In the genomic region with DNA sequence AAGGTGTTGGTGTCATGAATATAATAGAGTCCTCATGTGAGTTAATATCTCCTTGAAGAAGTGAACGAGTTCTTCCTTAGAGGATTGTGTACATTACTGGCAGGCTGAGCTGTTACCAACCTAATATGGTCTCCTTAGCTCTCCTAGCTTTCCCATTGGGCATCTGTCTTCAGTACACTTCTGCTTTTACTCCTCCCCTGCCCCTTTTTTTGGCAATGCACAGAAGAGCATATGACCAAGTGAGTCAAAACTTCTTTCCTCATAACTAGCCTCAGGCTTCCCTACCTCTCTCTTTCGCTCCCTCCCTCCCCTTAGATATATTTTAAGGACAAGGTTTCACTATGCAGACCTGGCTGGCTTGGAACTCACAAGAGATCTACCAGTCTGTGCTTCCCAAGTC, we compare ENCODE assay signal across 27 mouse cellular contexts.
A peak's percentile ranks its signal among the peaks of the same experiment; 100 is the strongest.
DNase-seq lines count a peak whose midpoint lies in the region; ATAC-seq and TF ChIP-seq lines count a peak whose summit lies in the region.
"Had no signal": no experiment of that assay in that cellular context is flagged by ENCODE, and none has a peak within 500 bp of the region (broad histone marks: within the 10 kb centered on the region; RNA-seq: fewer than 3 reads in every experiment).

No protein-coding gene starts in this region.

- DNase-seq in 3T3-L1 (ENCODE audit: low read depth, low spot score) (peak; percentile 46), MEL (ENCODE audit: low read depth, low spot score) (peak; percentile 51)
- DNase-seq in fat pad, adult 2 months (ENCODE audit: extremely low read depth, low read depth, low spot score) = peak; percentile 21
- no peak for DNase-seq in stomach, postnatal 0 days (ENCODE audit: low spot score)
- no peak for DNase-seq in adrenal gland, adult 2 months
- DNase-seq: adrenal gland, adult 8-10 months; adrenal gland, postnatal 25 days; cerebellum, adult 18-20 months; cerebellum, adult 9-10 months; cerebellum, postnatal 14 days; gastrocnemius, postnatal 10 days; gastrocnemius, postnatal 36 days; heart, adult 2 months; heart, postnatal 14 days; heart, postnatal 4 days had no signal

- no peak for TF ChIP-seq RAD21 in MEL (IDR thresholded peaks at IDR 0.05; ENCODE audit: low read depth, low read length)

- no peaks in the 10 kb centered on the region for H3K79me2 ChIP-seq in MEL (ENCODE audit: control insufficient read depth, insufficient read depth, low read length, poor library complexity)

- H3K4me3 ChIP-seq in MEL (ENCODE audit: control insufficient read depth in 1 of 2, insufficient read depth in 1 of 2, low read depth in 2 of 2, low read length in 2 of 2) = no peak overlapping the region
- H3K4me3 ChIP-seq in stomach, postnatal 0 days (ENCODE audit: low read depth, low read length) = no peak overlapping the region
- H3K4me3 ChIP-seq: embryonic facial prominence, embryonic 12.5 days; embryonic facial prominence, embryonic 15.5 days; forebrain, embryonic 12.5 days; forebrain, embryonic 15.5 days; heart, adult 2 months; heart, embryonic 10.5 days; heart, embryonic 13.5 days had no signal

- H3K4me2 ChIP-seq in stomach, postnatal 0 days (replicated peaks; ENCODE audit: low read depth) = no peak overlapping the region
- H3K4me2 ChIP-seq: embryonic facial prominence, embryonic 12.5 days; embryonic facial prominence, embryonic 15.5 days; forebrain, embryonic 12.5 days; forebrain, embryonic 15.5 days; heart, embryonic 13.5 days; hindbrain, embryonic 14.5 days had no signal

- TF ChIP-seq CTCF in MEL (IDR thresholded peaks at IDR 0.05 in 2 of 3, conservative IDR thresholded peaks at IDR 0.05 in 1 of 3; ENCODE audit: control insufficient read depth in 1 of 3, insufficient read depth in 1 of 3, low read depth in 2 of 3, low read length in 3 of 3, poor library complexity in 1 of 3, severe bottlenecking in 1 of 3) = no peak
- TF ChIP-seq CTCF in stomach, postnatal 0 days (IDR thresholded peaks at IDR 0.05; ENCODE audit: low read depth) = no peak

- H3K27ac ChIP-seq in MEL (ENCODE audit: control insufficient read depth, low read depth, low read length) = no peak overlapping the region
- H3K27ac ChIP-seq in stomach, postnatal 0 days (replicated peaks) = no peak overlapping the region
- H3K27ac ChIP-seq: embryonic facial prominence, embryonic 12.5 days; embryonic facial prominence, embryonic 15.5 days; forebrain, embryonic 12.5 days; forebrain, embryonic 15.5 days; heart, adult 2 months; heart, embryonic 10.5 days; heart, embryonic 13.5 days; hindbrain, embryonic 14.5 days; hindbrain, postnatal 0 days had no signal

- H3K9ac ChIP-seq in MEL (ENCODE audit: control insufficient read depth, low read depth, low read length, poor library complexity, severe bottlenecking) = no peak overlapping the region
- no peak overlapping the region for H3K9ac ChIP-seq in stomach, postnatal 0 days (ENCODE audit: low read length)
- H3K9ac ChIP-seq: embryonic facial prominence, embryonic 12.5 days; embryonic facial prominence, embryonic 15.5 days; forebrain, embryonic 12.5 days; forebrain, embryonic 15.5 days; heart, embryonic 13.5 days; hindbrain, embryonic 14.5 days had no signal

- 63% methylated on average over 2 of the region's 2 CpGs for WGBS in stomach, postnatal 0 days

- H3K27me3 ChIP-seq in MEL (ENCODE audit: control insufficient read depth in 1 of 2, insufficient read depth in 2 of 2, low read length in 2 of 2) = no peaks in the 10 kb centered on the region
- H3K27me3 ChIP-seq in stomach, postnatal 0 days (ENCODE audit: control insufficient read depth, insufficient read depth, low read length) = no peaks in the 10 kb centered on the region
- H3K27me3 ChIP-seq: embryonic facial prominence, embryonic 12.5 days; embryonic facial prominence, embryonic 15.5 days; forebrain, embryonic 12.5 days; forebrain, embryonic 15.5 days; heart, embryonic 13.5 days had no signal

- no peak for TF ChIP-seq POLR2A in MEL (IDR thresholded peaks at IDR 0.05; ENCODE audit: control insufficient read depth in 1 of 2, insufficient read depth in 1 of 2, low read depth in 1 of 2, low read length in 2 of 2, poor library complexity in 1 of 2)

- H3K4me1 ChIP-seq in MEL (ENCODE audit: control insufficient read depth in 1 of 2, insufficient read depth in 2 of 2, low read length in 2 of 2) = no peaks in the 10 kb centered on the region
- H3K4me1 ChIP-seq in stomach, postnatal 0 days (replicated peaks; ENCODE audit: control insufficient read depth, insufficient read depth) = no peaks in the 10 kb centered on the region
- H3K4me1 ChIP-seq: embryonic facial prominence, embryonic 12.5 days; embryonic facial prominence, embryonic 15.5 days; forebrain, embryonic 12.5 days; forebrain, embryonic 15.5 days; heart, embryonic 10.5 days; heart, embryonic 13.5 days had no signal

- H3K9me3 ChIP-seq in MEL (replicated peaks; ENCODE audit: insufficient read depth, low read length) = no peaks in the 10 kb centered on the region
- H3K9me3 ChIP-seq in stomach, postnatal 0 days (ENCODE audit: control insufficient read depth, low read length) = no peaks in the 10 kb centered on the region
- H3K9me3 ChIP-seq: embryonic facial prominence, embryonic 12.5 days; embryonic facial prominence, embryonic 15.5 days; forebrain, embryonic 12.5 days; forebrain, embryonic 15.5 days; heart, embryonic 10.5 days; heart, embryonic 13.5 days had no signal

- H3K36me3 ChIP-seq in MEL (ENCODE audit: control insufficient read depth in 1 of 2, insufficient read depth in 2 of 2, low read length in 2 of 2) = peaks cover 0 to 3% of the 10 kb centered on the region in 2 experiments; a peak in 2 of 4 replicates
- H3K36me3 ChIP-seq in stomach, postnatal 0 days (ENCODE audit: control insufficient read depth, insufficient read depth, low read length) = no peaks in the 10 kb centered on the region
- H3K36me3 ChIP-seq: embryonic facial prominence, embryonic 12.5 days; embryonic facial prominence, embryonic 15.5 days; forebrain, embryonic 12.5 days; forebrain, embryonic 15.5 days; heart, embryonic 10.5 days had no signal

- no peak for TF ChIP-seq EP300 in MEL (IDR thresholded peaks at IDR 0.05; ENCODE audit: low read depth in 1 of 2, low read length in 2 of 2)
- no peak for TF ChIP-seq EP300 in stomach, postnatal 0 days (optimal IDR thresholded peaks at IDR 0.05)

- peak; percentile 40 for ATAC-seq in megakaryocyte, adult 5-6 weeks (ENCODE audit: poor library complexity, severe bottlenecking)
- no peak for ATAC-seq in stomach, postnatal 0 days (ENCODE audit: low FRiP score, low TSS enrichment)
- ATAC-seq in frontal cortex, adult (ENCODE audit: low TSS enrichment) = no peak
- ATAC-seq: forebrain, embryonic 15.5 days; hindbrain, postnatal 0 days; inflammation-experienced regulatory T-cells, adult 6 months; intestine, embryonic 16.5 days had no signal

TF ChIP-seq in MEL, 35 proteins besides CTCF, POLR2A, EP300 and RAD21:
- TF ChIP-seq BHLHE40 (IDR thresholded peaks at IDR 0.05; ENCODE audit: borderline replicate concordance, low read depth, low read length) = no peak
- TF ChIP-seq KAT2A (conservative IDR thresholded peaks at IDR 0.05; ENCODE audit: low read depth, low read length) = no peak
- no peak for TF ChIP-seq E2F4 (IDR thresholded peaks at IDR 0.05; ENCODE audit: borderline replicate concordance, low read depth, low read length)
- no peak for TF ChIP-seq SMC3 (IDR thresholded peaks at IDR 0.05; ENCODE audit: low read depth, low read length)
- no peak for TF ChIP-seq POLR2AphosphoS5 (IDR thresholded peaks at IDR 0.05; ENCODE audit: borderline replicate concordance, low read depth, low read length)
- TF ChIP-seq MAFK (IDR thresholded peaks at IDR 0.05; ENCODE audit: borderline replicate concordance, low read depth, low read length) = no peak
- no peak for TF ChIP-seq NELFE (IDR thresholded peaks at IDR 0.05; ENCODE audit: low read depth, low read length)
- no peak for TF ChIP-seq MXI1 (IDR thresholded peaks at IDR 0.05; ENCODE audit: low read depth, low read length)
- no peak for TF ChIP-seq TCF12 (IDR thresholded peaks at IDR 0.05; ENCODE audit: low read depth, low read length)
- no peak for TF ChIP-seq MAZ (IDR thresholded peaks at IDR 0.05; ENCODE audit: low read depth, low read length)
- TF ChIP-seq JUND (IDR thresholded peaks at IDR 0.05; ENCODE audit: low read depth, low read length) = no peak

Comparison
In these comparisons a context has a peak if more than half of its experiments do, and no peak if none do; other contexts are left out.
1. DNase-seq: peak in 3T3-L1 (single experiment), MEL (single experiment) and fat pad, adult 2 months (single experiment); none in stomach, postnatal 0 days (single experiment) and adrenal gland, adult 2 months (single experiment).